Mouse (Mus musculus) limb, embryonic 14.5 days (tissue): ENCODE measurements around the gene Vps18. TPM values are rescaled to one million over a fixed set of nuclear protein-coding genes. Genes with fewer than 3 reads are reported as not detected.
A peak's percentile ranks its signal among the peaks of the same experiment; 100 is the strongest.

Source experiments
- ATAC-seq: fragments of 200-750 bp; cut with Nextera tagmentation; 2 replicates; pipeline ENCODE4 v1.8.0; 2017; ENCODE audit warnings: low read depth, moderate number of reproducible peaks, moderate TSS enrichment; ENCODE audit not compliant: low FRiP score
- DNase-seq: peaks from one replicate; pipeline ENCODE4 v3.0.0-alpha.2; 2015; ENCODE audit warnings: low spot score
- H3K27ac ChIP-seq: fragments of 300-500 bp; sonication (generic); replicated peaks from 2 replicates; pipeline ENCODE4 v1.5.1; 2014; ENCODE audit warnings: low read depth, mild to moderate bottlenecking, low read length, moderate library complexity, mixed read lengths
- H3K27me3 ChIP-seq: fragments of 300-500 bp; sonication (generic); 2 replicates; pipeline ENCODE4 v1.6.1; 2014; ENCODE audit warnings: low read length, mixed read lengths; ENCODE audit not compliant: control insufficient read depth, insufficient read depth
- H3K36me3 ChIP-seq: fragments of 300-500 bp; sonication (generic); 2 replicates; pipeline ENCODE4 v1.6.1; 2014; ENCODE audit warnings: mild to moderate bottlenecking, low read length, moderate library complexity, mixed read lengths; ENCODE audit not compliant: control insufficient read depth, insufficient read depth
- H3K4me1 ChIP-seq: fragments of 300-500 bp; sonication (generic); 2 replicates; pipeline ENCODE4 v1.6.1; 2014; ENCODE audit warnings: antibody characterized with exemption, low read length, mixed read lengths; ENCODE audit not compliant: control insufficient read depth, insufficient read depth
- H3K4me2 ChIP-seq: fragments of 300-500 bp; sonication (generic); replicated peaks from 2 replicates; pipeline ENCODE4 v1.6.1; 2014; ENCODE audit warnings: low read depth, mild to moderate bottlenecking, low read length, moderate library complexity; ENCODE audit not compliant: severe bottlenecking
- H3K4me3 ChIP-seq: fragments of 300-500 bp; sonication (generic); replicated peaks from 2 replicates; pipeline ENCODE4 v1.5.1; 2014; ENCODE audit warnings: low read length
- H3K9ac ChIP-seq: fragments of 300-500 bp; sonication (generic); 2 replicates; pipeline ENCODE4 v1.6.1; 2014; ENCODE audit warnings: mild to moderate bottlenecking, low read depth, low read length, moderate library complexity; ENCODE audit not compliant: severe bottlenecking
- H3K9me3 ChIP-seq: fragments of 300-500 bp; sonication (generic); 2 replicates; pipeline ENCODE4 v1.6.1; 2016; ENCODE audit warnings: low read length; ENCODE audit not compliant: control insufficient read depth
- POLR2A ChIP-seq: fragments of 200-500 bp; IDR thresholded peaks from 2 replicates; pipeline ENCODE4 v1.8.0; 2012; ENCODE audit warnings: inconsistent platforms, mild to moderate bottlenecking, moderate library complexity, borderline replicate concordance; ENCODE audit not compliant: insufficient read depth, insufficient read length; ENCODE audit errors: extremely low read depth
- WGBS: fragments of 180-500 bp; shearing (Covaris S2); extraction: QIAGEN DNeasy Blood & Tissue Kit; methylation state at CpG from one replicate; pipeline ENCODE4 v1.1.7; 2014; 5-methylcytosine and 5-hydroxymethylcytosine counted together
- polyA plus RNA-seq, 2 experiments: library from polyadenylated mRNA; depleted of rRNA in 1 of 2; stranded (reverse) in 1 of 2; unstranded in 1 of 2; fragments of >200 nt; fragmentation: Nextera tagmentation in 1 of 2; extraction: Ambion mirVana in 1 of 2; gene quantifications; 2 replicates each; pipeline versions ENCODE4 v1.2.1 to v1.2.3; 2012 to 2014

Gene Vps18
- polyA plus RNA-seq, 2 experiments = 14.8 to 17.0 TPM

- H3K4me1 ChIP-seq = peaks cover 11% of the 10 kb centered on the region
- H3K9ac ChIP-seq = 0 out of 2 replicates have a peak overlapping the region, but pooled peaks have one; percentile 16
- peak overlapping the region; percentile 26 for H3K4me2 ChIP-seq
- H3K27me3 ChIP-seq = no peaks in the 10 kb centered on the region
- H3K36me3 ChIP-seq = peaks cover 30% of the 10 kb centered on the region
- TF ChIP-seq POLR2A = no peak
- no peaks in the 10 kb centered on the region for H3K9me3 ChIP-seq
- ATAC-seq (peak; percentile 71), DNase-seq (peak; percentile 84)
- no peak overlapping the region for H3K4me3 ChIP-seq
- H3K27ac ChIP-seq = no peak overlapping the region
- WGBS = 8% methylated on average over 11 of the region's 15 CpGs
These were observed 11.7 kb downstream of the Vps18 start for GRCm38 (mm10) chr2:119299981-119300818.

- no peak for DNase-seq
- Histone ChIP-seq H3K36me3 (peaks cover 27% of the 10 kb centered on the region), H3K27ac (no peak overlapping the region), H3K27me3 (no peaks in the 10 kb centered on the region), H3K9ac (0 out of 2 replicates have a peak overlapping the region, but pooled peaks have one; percentile 16), H3K4me2 (peak overlapping the region; percentile 26; the same call in 1 of the 2 replicates), H3K4me1 (peaks cover 11% of the 10 kb centered on the region), H3K4me3 (no peak overlapping the region), H3K9me3 (no peaks in the 10 kb centered on the region)
- no peak for ATAC-seq
- TF ChIP-seq POLR2A = no peak
- WGBS = 45% methylated on average over 6 of the region's 7 CpGs
These were observed 12.4 kb downstream of the Vps18 start for GRCm38 (mm10) chr2:119300819-119301493.

- H3K9ac ChIP-seq = no peak overlapping the region
- no peak overlapping the region for H3K27ac ChIP-seq
- H3K36me3 ChIP-seq = peaks cover 11% of the 10 kb centered on the region
- no peak overlapping the region for H3K4me2 ChIP-seq
- 59% methylated on average over 6 of the region's 6 CpGs for WGBS
- peaks cover 11% of the 10 kb centered on the region for H3K4me1 ChIP-seq
- H3K9me3 ChIP-seq = no peaks in the 10 kb centered on the region
- TF ChIP-seq POLR2A = no peak
- no peaks in the 10 kb centered on the region for H3K27me3 ChIP-seq
- DNase-seq = no peak
- ATAC-seq = no peak
- H3K4me3 ChIP-seq = no peak overlapping the region
These were observed 14.3 kb downstream of the Vps18 start for GRCm38 (mm10) chr2:119302876-119303275.

- H3K4me1 ChIP-seq = peaks cover 11% of the 10 kb centered on the region
- no peak overlapping the region for H3K4me2 ChIP-seq
- no peak for TF ChIP-seq POLR2A
- H3K36me3 ChIP-seq = peaks cover 2% of the 10 kb centered on the region; the same call in 1 of the 2 replicates
- no peak for DNase-seq
- no peaks in the 10 kb centered on the region for H3K9me3 ChIP-seq
- H3K9ac ChIP-seq = no peak overlapping the region
- 55% methylated on average over 3 of the region's 3 CpGs for WGBS
- no peak overlapping the region for H3K4me3 ChIP-seq
- H3K27ac ChIP-seq = no peak overlapping the region
- H3K27me3 ChIP-seq = no peaks in the 10 kb centered on the region
- ATAC-seq = no peak
These were observed 15.9 kb downstream of the Vps18 start for GRCm38 (mm10) chr2:119304391-119304790.

GRCm38 (mm10) chr2:119304798-119305208, 16.3 kb downstream of the Vps18 start:
- Histone ChIP-seq H3K9me3 (no peaks in the 10 kb centered on the region), H3K36me3 (no peaks in the 10 kb centered on the region), H3K27me3 (no peaks in the 10 kb centered on the region), H3K4me3 (no peak overlapping the region), H3K27ac (no peak overlapping the region), H3K4me1 (peaks cover 10% of the 10 kb centered on the region), H3K4me2 (no peak overlapping the region), H3K9ac (no peak overlapping the region)
- TF ChIP-seq POLR2A = no peak
- DNase-seq (no peak), ATAC-seq (no peak)
- WGBS = 17% methylated on average over 3 of the region's 3 CpGs
